Mouse (Mus musculus): ENCODE measurements around the gene Igf2bp3. TPM values are rescaled to one million over a fixed set of nuclear protein-coding genes. Genes with fewer than 3 reads are reported as not detected.

Gene Igf2bp3
- polyA plus RNA-seq, 1 experiment from 2014 or later, result 105 TPM

Other genes with a start within 250 kb of the Igf2bp3 start
- not detected in 2 replicates for gene Doxl2, start 240.0 kb downstream of the Igf2bp3 start, polyA plus RNA-seq (2014; fragmentation: Nextera tagmentation; extraction: Ambion mirVana)
- not detected in 2 replicates for gene Svs1, start 228.1 kb downstream of the Igf2bp3 start, polyA plus RNA-seq (2014; fragmentation: Nextera tagmentation; extraction: Ambion mirVana)
- 0.34 and 0.47 TPM in 2 replicates for gene Gpnmb, start 178.4 kb downstream of the Igf2bp3 start, polyA plus RNA-seq (2014; fragmentation: Nextera tagmentation; extraction: Ambion mirVana)
- 74.9 and 82.9 TPM in 2 replicates for gene Malsu1, start 141.2 kb downstream of the Igf2bp3 start, polyA plus RNA-seq (2014; fragmentation: Nextera tagmentation; extraction: Ambion mirVana)
- gene Tra2a, start 49.1 kb upstream of the Igf2bp3 start, polyA plus RNA-seq (2014; fragmentation: Nextera tagmentation; extraction: Ambion mirVana), result 45.6 and 45.9 TPM in 2 replicates
- 13.7 and 15.1 TPM in 2 replicates for gene Ccdc126, start 104.3 kb upstream of the Igf2bp3 start, polyA plus RNA-seq (2014; fragmentation: Nextera tagmentation; extraction: Ambion mirVana)
- gene Fam221a, start 152.8 kb upstream of the Igf2bp3 start, polyA plus RNA-seq (2014; fragmentation: Nextera tagmentation; extraction: Ambion mirVana), result 7.8 and 9.6 TPM in 2 replicates
- not detected in 2 replicates for gene Stk31, start 180.6 kb upstream of the Igf2bp3 start, polyA plus RNA-seq (2014; fragmentation: Nextera tagmentation; extraction: Ambion mirVana)

Data from intestine, embryonic 14.5 days (tissue).